Mouse (Mus musculus) lung, postnatal 0 days (tissue): Measurements from ENCODE around the gene Ltb.

Experiments
- CTCF ChIP-seq: IDR thresholded peaks from 2 replicates; pipeline ENCODE4 v1.5.1; 2016; ENCODE audit warnings: antibody characterized with exemption, mild to moderate bottlenecking
- EP300 ChIP-seq: IDR thresholded peaks from 2 replicates; pipeline ENCODE4 v1.6.1; 2016; ENCODE audit warnings: antibody characterized with exemption, mild to moderate bottlenecking, control low read depth

- TF ChIP-seq CTCF: no peak
- no peak for TF ChIP-seq EP300
Measured at GRCm38 (mm10) chr17:35162730-35163129, 31.5 kb upstream of the Ltb start.
